Mouse (Mus musculus) liver, embryonic 13.5 days (tissue): ENCODE results near the gene Ttll2. TPM values are rescaled to one million over a fixed set of nuclear protein-coding genes. Genes with fewer than 3 reads are reported as not detected.
"Not testable (repeated sequence)": the region's sequence is repeated elsewhere in the genome, so short reads cannot be mapped to it uniquely, and the experiment has no call there.

Experiments
- ATAC-seq: fragments of 200-750 bp; cut with Nextera tagmentation; 2 replicates; pipeline ENCODE4 v1.8.0; 2017; ENCODE audit warnings: low read depth, mild to moderate bottlenecking, moderate number of reproducible peaks, moderate library complexity
- DNase-seq: peaks from one replicate; pipeline ENCODE4 v3.0.0; 2022
- H3K27ac ChIP-seq: fragments of 300-500 bp; sonication (generic); 2 replicates; pipeline ENCODE4 v1.5.1; 2015; ENCODE audit warnings: moderate library complexity, mild to moderate bottlenecking, inconsistent platforms
- H3K27me3 ChIP-seq: fragments of 300-500 bp; sonication (generic); 2 replicates; pipeline ENCODE4 v1.6.1; 2015; ENCODE audit warnings: mild to moderate bottlenecking, inconsistent platforms
- H3K36me3 ChIP-seq: fragments of 300-500 bp; sonication (generic); 2 replicates; pipeline ENCODE4 v1.6.1; 2015; ENCODE audit warnings: mild to moderate bottlenecking, inconsistent platforms
- H3K4me1 ChIP-seq: fragments of 300-500 bp; sonication (generic); replicated peaks from 2 replicates; pipeline ENCODE4 v1.6.1; 2015; ENCODE audit warnings: inconsistent platforms
- H3K4me2 ChIP-seq: fragments of 300-500 bp; sonication (generic); 2 replicates; pipeline ENCODE4 v1.6.1; 2015; ENCODE audit warnings: inconsistent platforms, mild to moderate bottlenecking, moderate library complexity
- H3K4me3 ChIP-seq: fragments of 300-500 bp; sonication (generic); replicated peaks from 2 replicates; pipeline ENCODE4 v1.5.1; 2015; ENCODE audit warnings: mild to moderate bottlenecking, inconsistent platforms
- H3K9ac ChIP-seq: fragments of 300-500 bp; sonication (generic); 2 replicates; pipeline ENCODE4 v1.6.1; 2015; ENCODE audit warnings: mild to moderate bottlenecking, inconsistent platforms
- H3K9me3 ChIP-seq: fragments of 300-500 bp; sonication (generic); replicated peaks from 2 replicates; pipeline ENCODE4 v1.6.1; 2016; ENCODE audit warnings: inconsistent platforms
- WGBS: fragments of 180-500 bp; shearing (Covaris S2); methylation state at CpG from one replicate; pipeline ENCODE4 v1.1.7; 2015; ENCODE audit not compliant: insufficient replicate concordance; 5-methylcytosine and 5-hydroxymethylcytosine counted together
- polyA plus RNA-seq: library from polyadenylated mRNA; unstranded; fragments of >200 nt; fragmentation: Nextera tagmentation; extraction: Ambion mirVana; gene quantifications from 2 replicates; pipeline ENCODE4 v1.2.1, GENCODE M21; 2015

Ttll2 gene
- not detected in 2 replicates for polyA plus RNA-seq

DNA sequence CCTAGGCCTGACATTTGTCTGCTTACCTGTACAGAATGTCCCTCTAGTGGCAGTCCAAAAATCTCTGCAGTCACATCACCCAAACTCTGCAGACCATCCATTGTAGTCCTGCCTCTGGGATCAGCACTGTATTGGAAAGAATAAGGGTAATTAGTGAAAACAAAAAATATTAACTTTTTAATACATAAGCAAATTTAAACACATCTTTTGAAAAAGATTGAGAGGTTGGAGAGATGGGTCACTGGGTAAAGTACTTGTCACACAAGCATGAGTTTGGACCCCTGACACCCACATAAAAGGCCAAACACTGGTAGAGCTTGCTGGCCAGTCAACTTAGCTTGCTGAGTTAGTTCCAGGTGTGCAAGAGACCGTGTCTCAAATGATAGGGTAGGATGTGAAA, at the start of gene Ttll2:
Gene Ttll2 (minus strand): TSS at position 101 of the 400 bp plus-strand sequence.
- H3K4me3 ChIP-seq, H3K27me3 ChIP-seq, H3K27ac ChIP-seq, ATAC-seq, H3K9me3 ChIP-seq, H3K4me2 ChIP-seq, DNase-seq, H3K9ac ChIP-seq, H3K4me1 ChIP-seq, H3K36me3 ChIP-seq: not testable (repeated sequence)
- WGBS, result 75% methylated on average over 1 of the region's 1 CpGs

- H3K36me3 ChIP-seq, DNase-seq, H3K9ac ChIP-seq, H3K4me2 ChIP-seq, H3K9me3 ChIP-seq, H3K27me3 ChIP-seq, ATAC-seq, H3K4me1 ChIP-seq, H3K27ac ChIP-seq, H3K4me3 ChIP-seq: not testable (repeated sequence)
- 66% methylated on average over 6 of the region's 6 CpGs for WGBS
Measured at GRCm38 (mm10) chr17:7399770-7400169, 47.3 kb upstream of the Ttll2 start.

DNA sequence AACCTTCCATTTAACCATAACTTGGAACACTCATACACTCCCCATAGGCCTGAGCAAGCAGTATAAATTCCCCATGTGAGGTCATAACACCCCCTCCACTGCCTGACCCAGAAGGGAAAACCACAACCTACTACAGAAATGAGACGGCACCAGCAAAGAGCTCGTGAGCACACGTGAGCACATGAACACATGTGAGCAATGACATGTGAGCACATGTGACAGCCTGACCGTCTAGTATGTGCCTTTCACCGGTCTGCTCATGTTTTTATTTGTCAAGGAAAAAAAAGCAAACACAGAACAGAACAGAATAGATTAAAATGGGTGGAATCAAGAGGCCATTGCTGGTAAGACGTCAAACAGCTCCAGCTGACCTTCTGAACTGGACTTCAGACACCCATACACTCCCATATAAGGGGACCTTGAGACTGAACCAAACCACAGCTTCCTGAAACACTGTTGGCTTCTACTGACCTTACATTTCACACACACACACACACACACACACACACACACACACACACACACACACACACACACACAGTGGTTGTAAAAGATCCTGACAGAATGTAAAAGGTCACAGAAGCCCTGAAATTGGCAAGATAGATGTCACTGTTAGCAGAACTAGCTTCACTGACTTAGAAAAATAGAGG, 45.8 kb upstream of the Ttll2 start:
- not testable (repeated sequence) for H3K9me3 ChIP-seq, H3K27me3 ChIP-seq, H3K9ac ChIP-seq, DNase-seq, H3K36me3 ChIP-seq, H3K27ac ChIP-seq, H3K4me2 ChIP-seq, ATAC-seq, H3K4me3 ChIP-seq, H3K4me1 ChIP-seq
- 41% methylated on average over 6 of the region's 6 CpGs for WGBS

DNA sequence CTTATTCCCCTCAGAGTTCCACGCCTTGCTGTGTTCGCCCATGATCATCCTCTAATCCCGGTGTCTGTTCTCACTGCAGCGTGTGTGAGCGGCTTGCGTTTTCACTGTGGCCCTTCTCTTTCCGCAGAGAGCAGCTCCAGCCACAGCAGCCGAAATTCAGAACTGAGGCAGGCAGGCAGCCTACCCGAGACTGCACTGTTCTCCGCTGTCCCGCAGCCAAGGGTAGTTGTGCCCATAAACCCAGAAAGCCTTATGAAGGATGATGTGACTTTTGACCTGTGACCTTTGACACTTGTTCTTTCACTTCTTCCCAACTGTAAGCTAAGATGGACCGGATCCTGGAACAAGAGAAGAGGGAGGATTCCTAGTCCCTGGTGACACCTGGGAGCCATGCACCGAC, 44.6 kb upstream of the Ttll2 start:
- not testable (repeated sequence) for H3K4me3 ChIP-seq, ATAC-seq, H3K36me3 ChIP-seq, H3K9ac ChIP-seq, H3K27me3 ChIP-seq, H3K4me2 ChIP-seq, DNase-seq, H3K9me3 ChIP-seq, H3K4me1 ChIP-seq, H3K27ac ChIP-seq
- WGBS, result 79% methylated on average over 13 of the region's 13 CpGs

DNA sequence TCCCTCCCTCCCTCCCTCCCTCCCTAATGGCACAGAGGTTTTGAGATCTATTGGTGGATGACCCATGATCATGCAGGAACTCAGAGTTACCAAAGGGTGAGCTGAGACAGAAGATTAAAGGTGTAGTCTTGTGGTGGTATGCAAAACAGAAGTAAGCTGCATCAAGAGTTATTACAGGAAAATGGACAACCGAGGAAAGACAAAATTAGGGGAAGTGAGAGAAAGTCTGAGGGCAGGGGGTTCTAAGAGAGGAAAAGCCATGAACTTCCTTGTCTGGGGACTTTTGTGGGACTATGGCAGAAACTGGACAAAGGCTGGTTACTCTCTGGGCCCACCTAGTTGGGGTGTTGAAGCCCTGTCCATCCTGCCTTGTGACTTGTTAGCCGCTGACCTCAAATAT, 43.8 kb upstream of the Ttll2 start:
- H3K9me3 ChIP-seq, H3K4me1 ChIP-seq, ATAC-seq, H3K4me2 ChIP-seq, H3K27me3 ChIP-seq, H3K27ac ChIP-seq, H3K4me3 ChIP-seq, H3K9ac ChIP-seq, H3K36me3 ChIP-seq, DNase-seq: not testable (repeated sequence)
- no CpG with 5 or more reads among the region's 2 CpGs for WGBS

DNA sequence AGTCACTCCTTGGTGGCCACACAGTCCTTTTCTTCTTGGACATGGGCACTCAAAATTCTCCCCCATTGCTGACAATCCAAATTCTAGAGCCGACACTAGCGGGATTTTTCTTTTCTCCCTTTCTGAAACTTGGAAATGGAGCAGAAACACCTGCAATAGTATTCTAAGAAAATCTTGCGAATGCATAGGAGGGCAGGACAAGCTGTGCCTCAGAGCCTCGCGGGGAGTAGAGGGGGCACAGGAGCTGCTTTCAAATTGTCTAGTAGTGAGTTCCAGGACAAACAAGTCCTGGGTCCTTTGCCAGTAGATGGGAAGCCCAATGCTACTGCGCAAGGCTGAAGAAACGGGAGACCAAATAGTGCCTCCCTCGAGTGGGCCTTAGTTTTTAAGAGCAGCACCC, 43.2 kb upstream of the Ttll2 start:
- H3K9ac ChIP-seq, H3K9me3 ChIP-seq, DNase-seq, H3K4me1 ChIP-seq, H3K27ac ChIP-seq, ATAC-seq, H3K4me2 ChIP-seq, H3K27me3 ChIP-seq, H3K36me3 ChIP-seq, H3K4me3 ChIP-seq: not testable (repeated sequence)
- 66% methylated on average over 8 of the region's 8 CpGs for WGBS

- not testable (repeated sequence) for ATAC-seq, H3K9ac ChIP-seq, H3K27ac ChIP-seq, H3K9me3 ChIP-seq, H3K4me2 ChIP-seq, H3K27me3 ChIP-seq, H3K36me3 ChIP-seq, H3K4me3 ChIP-seq, H3K4me1 ChIP-seq, DNase-seq
- 61% methylated on average over 7 of the region's 7 CpGs for WGBS
Measured at GRCm38 (mm10) chr17:7395116-7395515, 42.6 kb upstream of the Ttll2 start.

- WGBS, result 65% methylated on average over 7 of the region's 7 CpGs
- H3K9ac ChIP-seq, H3K4me2 ChIP-seq, H3K27me3 ChIP-seq, H3K36me3 ChIP-seq, ATAC-seq, H3K4me1 ChIP-seq, H3K4me3 ChIP-seq, H3K27ac ChIP-seq, H3K9me3 ChIP-seq, DNase-seq: not testable (repeated sequence)
Measured at GRCm38 (mm10) chr17:7389898-7390297, 37.4 kb upstream of the Ttll2 start.

GRCm38 (mm10) chr17:7388958-7389356, 36.5 kb upstream of the Ttll2 start:
- not testable (repeated sequence) for H3K4me3 ChIP-seq

GRCm38 (mm10) chr17:7388341-7388957, 36.0 kb upstream of the Ttll2 start:
- not testable (repeated sequence) for H3K9ac ChIP-seq, H3K9me3 ChIP-seq, ATAC-seq, H3K36me3 ChIP-seq, H3K4me3 ChIP-seq, H3K4me2 ChIP-seq, H3K4me1 ChIP-seq, DNase-seq, H3K27ac ChIP-seq, H3K27me3 ChIP-seq
- no CpG with 5 or more reads among the region's 2 CpGs for WGBS

More at GRCm38 (mm10) chr17:7388958-7389356, 36.5 kb upstream of the Ttll2 start:
- 64% methylated on average over 8 of the region's 8 CpGs for WGBS
- not testable (repeated sequence) for H3K27ac ChIP-seq, ATAC-seq, H3K4me1 ChIP-seq, H3K9ac ChIP-seq, H3K27me3 ChIP-seq, DNase-seq, H3K4me2 ChIP-seq, H3K9me3 ChIP-seq, H3K36me3 ChIP-seq

- not testable (repeated sequence) for H3K36me3 ChIP-seq, H3K9ac ChIP-seq, ATAC-seq, H3K27ac ChIP-seq, H3K4me3 ChIP-seq, H3K4me2 ChIP-seq, H3K27me3 ChIP-seq, DNase-seq, H3K4me1 ChIP-seq, H3K9me3 ChIP-seq
- 58% methylated on average over 8 of the region's 8 CpGs for WGBS
Measured at GRCm38 (mm10) chr17:7386016-7386415, 33.5 kb upstream of the Ttll2 start.

- not testable (repeated sequence) for H3K27me3 ChIP-seq, H3K36me3 ChIP-seq, H3K9ac ChIP-seq, H3K9me3 ChIP-seq, H3K4me2 ChIP-seq, DNase-seq, H3K4me1 ChIP-seq, H3K27ac ChIP-seq, H3K4me3 ChIP-seq, ATAC-seq
- 49% methylated on average over 3 of the region's 3 CpGs for WGBS
Measured at GRCm38 (mm10) chr17:7385364-7385763, 32.9 kb upstream of the Ttll2 start, which contains the start of gene Unc93a2. Gene Unc93a2, minus strand, starts transcription at chr17:7385464.
